Comparison of ENCODE assay signal across 7 mouse cellular contexts in the genomic region with DNA sequence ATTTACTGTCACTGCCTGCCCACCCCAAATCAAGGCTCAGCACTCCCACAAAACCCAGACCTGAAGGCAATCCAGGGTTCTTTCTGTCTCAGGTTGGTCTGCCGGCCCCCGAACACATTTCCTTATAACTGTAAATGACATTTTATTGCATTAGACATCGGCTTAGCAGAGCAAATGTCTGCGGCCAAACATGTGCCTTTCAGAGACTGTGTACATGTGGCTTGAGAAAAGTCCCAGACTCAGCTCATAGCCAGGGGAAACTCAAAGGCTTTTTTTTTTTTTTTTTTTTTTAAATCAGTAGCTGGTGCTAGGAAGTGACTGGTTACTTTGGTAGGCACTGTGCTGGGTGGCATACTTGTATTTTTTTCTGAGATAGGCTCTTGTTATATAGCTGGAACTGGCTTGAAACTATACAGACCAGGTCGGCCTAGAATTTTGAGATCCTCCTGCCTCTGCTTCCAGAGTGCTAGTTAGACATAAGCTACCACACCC. TPM values are rescaled to one million over a fixed set of nuclear protein-coding genes. Genes with fewer than 3 reads are reported as not detected.
A peak's percentile ranks its signal among the peaks of the same experiment; 100 is the strongest.
DNase-seq lines count a peak whose midpoint lies in the region; ATAC-seq and TF ChIP-seq lines count a peak whose summit lies in the region.

No protein-coding gene starts in this region.

- no peak for DNase-seq in midbrain, embryonic 10.5 days (ENCODE audit: low spot score)
- no peak for DNase-seq in midbrain, postnatal 0 days (ENCODE audit: low spot score)
- no peak for DNase-seq in forebrain, embryonic 14.5 days (ENCODE audit: low spot score)
- DNase-seq in right cerebral cortex, adult 18-20 months: no peak
- no peak for DNase-seq in ovary, postnatal 36 days (ENCODE audit: low spot score)
- DNase-seq in cerebellum, adult 2 months: no peak

- no peak overlapping the region for H3K9ac ChIP-seq in midbrain, postnatal 0 days (replicated peaks; ENCODE audit: low read length, poor library complexity, severe bottlenecking)
- no peak overlapping the region; the same call in 1 of the 2 replicates for H3K9ac ChIP-seq in forebrain, embryonic 14.5 days (ENCODE audit: low read length)
- H3K9ac ChIP-seq in liver, embryonic 12.5 days: peak overlapping the region; percentile 93

- peaks cover 53% of the 10 kb centered on the region for H3K36me3 ChIP-seq in midbrain, embryonic 10.5 days
- peaks cover 10% of the 10 kb centered on the region; the same call in 1 of the 2 replicates for H3K36me3 ChIP-seq in midbrain, postnatal 0 days (ENCODE audit: insufficient read depth, low read length)
- peaks cover 29% of the 10 kb centered on the region for H3K36me3 ChIP-seq in forebrain, embryonic 14.5 days (ENCODE audit: control insufficient read depth, insufficient read depth, low read length)
- peaks cover 49% of the 10 kb centered on the region for H3K36me3 ChIP-seq in liver, embryonic 12.5 days

- no peak overlapping the region for H3K4me2 ChIP-seq in midbrain, postnatal 0 days (ENCODE audit: low read depth, low read length, poor library complexity, severe bottlenecking)
- peak overlapping the region; percentile 78 for H3K4me2 ChIP-seq in forebrain, embryonic 14.5 days (ENCODE audit: low read length)
- H3K4me2 ChIP-seq in liver, embryonic 12.5 days: peak overlapping the region; percentile 96

- no peak for TF ChIP-seq CTCF in midbrain, postnatal 0 days (IDR thresholded peaks at IDR 0.05)
- TF ChIP-seq CTCF in cerebellum, adult 2 months (IDR thresholded peaks at IDR 0.05; ENCODE audit: borderline replicate concordance, insufficient read depth, low read depth, low read length): no peak

- peaks cover 36% of the 10 kb centered on the region for H3K27me3 ChIP-seq in midbrain, embryonic 10.5 days (ENCODE audit: low read depth, poor library complexity, severe bottlenecking)
- no peaks in the 10 kb centered on the region for H3K27me3 ChIP-seq in midbrain, postnatal 0 days (ENCODE audit: insufficient read depth, low read length)
- H3K27me3 ChIP-seq in forebrain, embryonic 14.5 days (replicated peaks; ENCODE audit: control insufficient read depth, insufficient read depth, low read length): no peaks in the 10 kb centered on the region
- H3K27me3 ChIP-seq in liver, embryonic 12.5 days (replicated peaks): no peaks in the 10 kb centered on the region
- H3K27me3 ChIP-seq in cerebellum, adult 2 months (ENCODE audit: control insufficient read depth, insufficient read depth, low read length): no peaks in the 10 kb centered on the region

- ATAC-seq in midbrain, postnatal 0 days (ENCODE audit: low FRiP score): no peak
- no peak for ATAC-seq in forebrain, embryonic 14.5 days
- no peak for ATAC-seq in liver, embryonic 12.5 days

- H3K4me1 ChIP-seq in midbrain, embryonic 10.5 days: peaks cover 41% of the 10 kb centered on the region
- no peaks in the 10 kb centered on the region for H3K4me1 ChIP-seq in midbrain, postnatal 0 days (ENCODE audit: insufficient read depth, low read length)
- H3K4me1 ChIP-seq in forebrain, embryonic 14.5 days (ENCODE audit: control insufficient read depth, insufficient read depth, low read length): peaks cover 5% of the 10 kb centered on the region; the same call in 1 of the 2 replicates
- peaks cover 27% of the 10 kb centered on the region for H3K4me1 ChIP-seq in liver, embryonic 12.5 days
- H3K4me1 ChIP-seq in cerebellum, adult 2 months (ENCODE audit: control insufficient read depth, insufficient read depth, low read length): peaks cover 12% of the 10 kb centered on the region

- no peak for TF ChIP-seq POLR2A in cerebellum, adult 2 months (IDR thresholded peaks at IDR 0.05; ENCODE audit: borderline replicate concordance, insufficient read depth, low read length)

- WGBS in midbrain, embryonic 10.5 days: 95% methylated on average over 5 of the region's 5 CpGs
- WGBS in midbrain, postnatal 0 days: 96% methylated on average over 5 of the region's 5 CpGs
- WGBS in forebrain, embryonic 14.5 days: 90% methylated on average over 5 of the region's 5 CpGs
- WGBS in liver, embryonic 12.5 days (ENCODE audit: insufficient replicate concordance): 76% methylated on average over 5 of the region's 5 CpGs
- 93% methylated on average over 5 of the region's 5 CpGs for WGBS in cerebellum, adult 2 months

- peak overlapping the region; percentile 98 for H3K27ac ChIP-seq in midbrain, embryonic 10.5 days (replicated peaks)
- H3K27ac ChIP-seq in midbrain, postnatal 0 days (ENCODE audit: low read depth, low read length): no peak overlapping the region
- H3K27ac ChIP-seq in forebrain, embryonic 14.5 days (ENCODE audit: low read depth, low read length): no peak overlapping the region
- peak overlapping the region; percentile 83; the same call in 1 of the 2 replicates for H3K27ac ChIP-seq in liver, embryonic 12.5 days
- H3K27ac ChIP-seq in cerebellum, adult 2 months (ENCODE audit: insufficient read depth, low read length): no peak overlapping the region

- peak overlapping the region; percentile 85 for H3K4me3 ChIP-seq in midbrain, embryonic 10.5 days
- H3K4me3 ChIP-seq in midbrain, postnatal 0 days (ENCODE audit: low read depth, low read length): no peak overlapping the region
- H3K4me3 ChIP-seq in forebrain, embryonic 14.5 days (ENCODE audit: low read depth, low read length): 0 out of 2 replicates have a peak overlapping the region, but pooled peaks have one; percentile 87
- peak overlapping the region; percentile 86 for H3K4me3 ChIP-seq in liver, embryonic 12.5 days
- H3K4me3 ChIP-seq in cerebellum, adult 2 months (replicated peaks; ENCODE audit: insufficient read depth, low read depth, low read length): no peak overlapping the region

- H3K9me3 ChIP-seq in midbrain, embryonic 10.5 days (replicated peaks): no peaks in the 10 kb centered on the region
- H3K9me3 ChIP-seq in midbrain, postnatal 0 days (ENCODE audit: low read length): no peaks in the 10 kb centered on the region
- H3K9me3 ChIP-seq in forebrain, embryonic 14.5 days (replicated peaks; ENCODE audit: control insufficient read depth, low read length): no peaks in the 10 kb centered on the region
- H3K9me3 ChIP-seq in liver, embryonic 12.5 days (replicated peaks): no peaks in the 10 kb centered on the region

RNA-seq across cellular contexts. Expression of a gene that starts 1.3 kb away (rescaled TPM):
- 0.88 TPM in 1 of 2 replicates, not detected in the other for polyA plus RNA-seq in midbrain, embryonic 10.5 days (2016; fragmentation: Nextera tagmentation; extraction: Ambion mirVana)
- total RNA-seq in midbrain, postnatal 0 days (2014; rRNA removed): not detected in 2 replicates
- polyA plus RNA-seq in midbrain, postnatal 0 days (2015; fragmentation: Nextera tagmentation; extraction: Ambion mirVana): 0.42 and 0.58 TPM in 2 replicates
- polyA plus RNA-seq in forebrain, embryonic 14.5 days (2014; fragmentation: Nextera tagmentation; extraction: Ambion mirVana): not detected in 2 replicates
- polyA plus RNA-seq in liver, embryonic 12.5 days (2016; fragmentation: Nextera tagmentation; extraction: Ambion mirVana): 0.25 and 0.52 TPM in 2 replicates
- polyA plus RNA-seq in cerebellum, adult 2 months (2012; rRNA removed): 1.2 and 1.4 TPM in 2 replicates

RNA-seq across cellular contexts. Expression of a gene that starts 1.4 kb away (rescaled TPM):
- polyA plus RNA-seq in midbrain, embryonic 10.5 days (2016; fragmentation: Nextera tagmentation; extraction: Ambion mirVana): 45.4 and 51.3 TPM in 2 replicates
- total RNA-seq in midbrain, postnatal 0 days (2014; rRNA removed): 10.1 and 14.1 TPM in 2 replicates
- 6.9 and 7.4 TPM in 2 replicates for polyA plus RNA-seq in midbrain, postnatal 0 days (2015; fragmentation: Nextera tagmentation; extraction: Ambion mirVana)
- polyA plus RNA-seq in forebrain, embryonic 14.5 days (2014; fragmentation: Nextera tagmentation; extraction: Ambion mirVana): 25.0 and 25.7 TPM in 2 replicates
- 32.3 and 33.0 TPM in 2 replicates for polyA plus RNA-seq in liver, embryonic 12.5 days (2016; fragmentation: Nextera tagmentation; extraction: Ambion mirVana)
- polyA plus RNA-seq in cerebellum, adult 2 months (2012; rRNA removed): 7.9 and 8.5 TPM in 2 replicates

RNA-seq across cellular contexts. Expression of a gene that starts 27.4 kb away (rescaled TPM):
- polyA plus RNA-seq in midbrain, embryonic 10.5 days (2016; fragmentation: Nextera tagmentation; extraction: Ambion mirVana): 23.4 and 24.5 TPM in 2 replicates
- 13.6 and 15.3 TPM in 2 replicates for total RNA-seq in midbrain, postnatal 0 days (2014; rRNA removed)
- polyA plus RNA-seq in midbrain, postnatal 0 days (2015; fragmentation: Nextera tagmentation; extraction: Ambion mirVana): 23.6 and 26.0 TPM in 2 replicates
- 21.6 and 23.8 TPM in 2 replicates for polyA plus RNA-seq in forebrain, embryonic 14.5 days (2014; fragmentation: Nextera tagmentation; extraction: Ambion mirVana)
- polyA plus RNA-seq in liver, embryonic 12.5 days (2016; fragmentation: Nextera tagmentation; extraction: Ambion mirVana): 23.5 and 25.1 TPM in 2 replicates
- polyA plus RNA-seq in cerebellum, adult 2 months (2012; rRNA removed): 19.9 and 21.3 TPM in 2 replicates

RNA-seq across cellular contexts. Expression of a gene that starts 27.4 kb away (rescaled TPM):
- polyA plus RNA-seq in midbrain, embryonic 10.5 days (2016; fragmentation: Nextera tagmentation; extraction: Ambion mirVana): 130 and 135 TPM in 2 replicates
- 63.5 and 80.0 TPM in 2 replicates for total RNA-seq in midbrain, postnatal 0 days (2014; rRNA removed)
- 116 and 123 TPM in 2 replicates for polyA plus RNA-seq in midbrain, postnatal 0 days (2015; fragmentation: Nextera tagmentation; extraction: Ambion mirVana)
- polyA plus RNA-seq in forebrain, embryonic 14.5 days (2014; fragmentation: Nextera tagmentation; extraction: Ambion mirVana): 137 and 144 TPM in 2 replicates
- polyA plus RNA-seq in liver, embryonic 12.5 days (2016; fragmentation: Nextera tagmentation; extraction: Ambion mirVana): 79.7 and 81.5 TPM in 2 replicates
- polyA plus RNA-seq in cerebellum, adult 2 months (2012; rRNA removed): 39.3 and 44.9 TPM in 2 replicates

RNA-seq across cellular contexts. Expression of a gene that starts 36.6 kb away (rescaled TPM):
- polyA plus RNA-seq in midbrain, embryonic 10.5 days (2016; fragmentation: Nextera tagmentation; extraction: Ambion mirVana): 32.2 and 32.4 TPM in 2 replicates
- total RNA-seq in midbrain, postnatal 0 days (2014; rRNA removed): 24.6 and 29.4 TPM in 2 replicates
- polyA plus RNA-seq in midbrain, postnatal 0 days (2015; fragmentation: Nextera tagmentation; extraction: Ambion mirVana): 17.6 and 19.6 TPM in 2 replicates
- 26.1 and 27.5 TPM in 2 replicates for polyA plus RNA-seq in forebrain, embryonic 14.5 days (2014; fragmentation: Nextera tagmentation; extraction: Ambion mirVana)
- 7.7 and 8.4 TPM in 2 replicates for polyA plus RNA-seq in liver, embryonic 12.5 days (2016; fragmentation: Nextera tagmentation; extraction: Ambion mirVana)
- polyA plus RNA-seq in cerebellum, adult 2 months (2012; rRNA removed): 25.7 and 29.2 TPM in 2 replicates

Comparison
In these comparisons a context has a peak if more than half of its experiments do, and no peak if none do; other contexts are left out.
1. H3K27ac ChIP-seq: peak in midbrain, embryonic 10.5 days (single experiment) and liver, embryonic 12.5 days (single experiment); none in midbrain, postnatal 0 days (single experiment), forebrain, embryonic 14.5 days (single experiment) and cerebellum, adult 2 months (single experiment).
2. H3K4me3 ChIP-seq: peak in midbrain, embryonic 10.5 days (single experiment), forebrain, embryonic 14.5 days (single experiment) and liver, embryonic 12.5 days (single experiment); none in midbrain, postnatal 0 days (single experiment) and cerebellum, adult 2 months (single experiment).